In genomic region chr3:109153410-109153809, GRCm38 (mm10) we compare ENCODE assay signal across 20 mouse cellular contexts.
"Had no signal": no experiment of that assay in that cellular context is flagged by ENCODE, and none has a peak within 500 bp of the region (broad histone marks: within the 10 kb centered on the region; RNA-seq: fewer than 3 reads in every experiment).

No protein-coding gene starts in this region.

- H3K27ac ChIP-seq: kidney, postnatal 0 days; left cerebral cortex, adult 2 months; liver, embryonic 13.5 days; midbrain, embryonic 10.5 days; midbrain, embryonic 13.5 days; neural tube, embryonic 12.5 days; neural tube, embryonic 15.5 days had no signal

- H3K36me3 ChIP-seq: liver, embryonic 13.5 days; midbrain, embryonic 13.5 days; neural tube, embryonic 12.5 days; neural tube, embryonic 15.5 days had no signal

- ATAC-seq: intestine, postnatal 0 days; midbrain, embryonic 13.5 days; midbrain, embryonic 16.5 days had no signal

- H3K4me3 ChIP-seq: left cerebral cortex, adult 2 months; liver, embryonic 13.5 days; megakaryocyte, embryonic 14.5 days; midbrain, embryonic 10.5 days; midbrain, embryonic 13.5 days; neural tube, embryonic 12.5 days; neural tube, embryonic 15.5 days had no signal

- DNase-seq: kidney, adult 2 months; kidney, postnatal 25 days; layer of hippocampus, postnatal 36 days; liver, embryonic 13.5 days; lung, adult 2 months; lung, postnatal 14 days; lung, postnatal 4 days; retina, postnatal 1 day; thymus, adult 18-20 months; thymus, postnatal 14 days; thymus, postnatal 4 days had no signal

- H3K4me2 ChIP-seq: liver, embryonic 13.5 days; midbrain, embryonic 13.5 days; neural tube, embryonic 12.5 days; neural tube, embryonic 15.5 days had no signal

- H3K4me1 ChIP-seq: liver, embryonic 13.5 days; midbrain, embryonic 10.5 days; midbrain, embryonic 13.5 days; neural tube, embryonic 12.5 days had no signal

- H3K27me3 ChIP-seq: liver, embryonic 13.5 days; megakaryocyte, embryonic 14.5 days; midbrain, embryonic 13.5 days; neural tube, embryonic 12.5 days; neural tube, embryonic 15.5 days had no signal
